Mouse (Mus musculus) left cerebral cortex, postnatal 14 days (tissue): Measurements from ENCODE around the gene Klf11. TPM values are rescaled to one million over a fixed set of nuclear protein-coding genes. Genes with fewer than 3 reads are reported as not detected.
"Not testable (repeated sequence)": the region's sequence is repeated elsewhere in the genome, so short reads cannot be mapped to it uniquely, and the experiment has no call there.

ENCODE experiments used
- DNase-seq, 2 experiments: peaks; one replicate each; pipeline ENCODE4 v3.0.0; 2021 to 2022; ENCODE audit warnings: low spot score in 2 of 2, mixed read lengths in 1 of 2
- intact Hi-C: fragments of 180-260 bp; cut with DNase I; formaldehyde crosslinking; loops from one replicate; pipeline ENCODE4 v1.15.1; 2025
- total RNA-seq, 2 experiments: library from RNA; stranded (reverse); gene quantifications; 2 replicates each; pipeline ENCODE4 v1.2.3; 2021

The Klf11 gene
- total RNA-seq, 2 experiments from 2014 or later: 5.3 to 6.7 TPM

DNA sequence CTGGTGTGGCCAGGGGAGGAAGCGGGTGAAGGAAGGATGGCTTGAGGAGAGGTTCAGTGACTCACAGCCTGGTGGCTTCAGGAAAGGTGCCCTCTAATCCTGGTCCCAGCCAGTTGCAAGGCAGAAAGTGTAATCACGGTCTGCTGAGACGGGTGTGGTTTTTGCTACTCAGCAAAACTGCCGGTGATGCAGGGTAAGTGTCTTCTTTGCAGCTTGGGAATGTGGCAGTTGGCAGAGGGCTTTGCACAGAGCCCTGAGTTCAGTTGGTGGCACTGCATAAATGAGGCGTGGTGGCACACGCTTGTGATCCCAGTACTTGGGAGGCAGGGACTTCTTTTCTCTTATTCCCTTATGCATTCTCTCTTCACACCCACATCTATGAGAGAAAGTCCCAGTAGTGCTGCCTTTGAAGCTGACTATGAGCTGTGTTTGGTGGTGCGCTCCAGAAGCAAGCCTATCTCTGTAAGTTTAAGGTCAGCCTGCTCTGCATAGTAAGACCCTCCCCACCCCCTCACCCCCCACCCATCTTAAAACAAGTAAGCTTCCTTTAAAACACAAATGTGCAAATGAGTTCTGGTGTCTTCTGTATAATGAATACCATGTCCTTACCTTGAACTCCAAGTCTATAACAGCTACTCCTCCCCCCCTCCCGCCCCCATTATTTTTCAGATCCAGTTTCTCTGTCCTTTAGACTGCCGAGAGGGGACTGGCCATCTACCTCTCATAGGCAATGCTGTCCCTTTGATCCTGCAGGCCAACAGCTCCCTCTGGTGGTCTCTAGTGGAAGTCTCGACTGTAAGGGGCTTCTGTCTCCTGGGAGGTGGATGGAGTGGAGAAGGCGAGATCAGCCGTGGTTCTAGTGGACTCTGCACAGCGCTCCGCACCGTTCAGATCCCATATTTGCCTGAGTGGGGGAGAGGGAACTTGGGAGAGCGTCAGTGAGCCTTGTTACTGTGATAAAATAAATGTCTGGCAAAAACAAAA, 45.7 kb downstream of the Klf11 start:
- intact Hi-C loops: loop anchor here (1.0 to 2.0 kb wide), 2 partner anchors 66 to 93 kb away; no protein-coding TSS in a partner anchor

DNA sequence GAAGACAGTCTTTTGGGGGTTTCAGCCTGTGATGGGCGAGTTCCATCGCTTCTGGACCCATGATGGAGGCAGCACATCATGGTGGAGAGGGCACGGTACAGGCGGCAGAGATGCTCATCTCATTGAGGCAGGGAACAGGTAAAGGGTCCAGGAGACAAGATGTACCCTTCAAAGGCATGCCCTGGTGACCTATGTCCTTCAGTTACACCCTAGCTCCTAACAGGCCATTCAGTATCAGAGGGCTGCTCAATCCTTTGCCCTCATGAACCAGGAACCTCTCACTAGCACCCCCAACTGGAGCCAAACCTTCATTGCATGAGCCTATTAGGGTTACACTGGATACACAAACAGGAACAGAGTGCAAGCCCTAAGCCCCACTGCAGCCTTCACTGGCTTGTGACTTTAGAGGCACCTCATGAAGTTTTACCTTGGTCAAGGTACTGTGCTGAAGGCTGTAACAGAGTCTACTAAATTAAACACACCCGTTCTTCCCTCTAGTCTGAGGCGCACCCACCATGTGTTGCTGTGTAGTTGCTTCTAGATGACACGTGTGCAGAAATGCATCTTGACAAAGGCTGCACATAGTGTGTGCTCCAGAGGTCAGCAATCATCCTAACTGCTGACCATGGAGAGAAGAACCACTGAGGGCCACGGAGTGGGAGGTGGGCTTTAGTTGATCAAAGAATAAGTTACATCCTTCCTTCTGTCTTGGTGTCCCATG, 46.6 kb downstream of the Klf11 start:
- no peak for DNase-seq
- intact Hi-C loops: loop anchor here (1.0 to 2.0 kb wide), 2 partner anchors 67 to 94 kb away; no protein-coding TSS in a partner anchor

More for the DNA sequence above, 45.7 kb downstream of the Klf11 start:
- peak; percentile 88 to 92 for DNase-seq

DNA sequence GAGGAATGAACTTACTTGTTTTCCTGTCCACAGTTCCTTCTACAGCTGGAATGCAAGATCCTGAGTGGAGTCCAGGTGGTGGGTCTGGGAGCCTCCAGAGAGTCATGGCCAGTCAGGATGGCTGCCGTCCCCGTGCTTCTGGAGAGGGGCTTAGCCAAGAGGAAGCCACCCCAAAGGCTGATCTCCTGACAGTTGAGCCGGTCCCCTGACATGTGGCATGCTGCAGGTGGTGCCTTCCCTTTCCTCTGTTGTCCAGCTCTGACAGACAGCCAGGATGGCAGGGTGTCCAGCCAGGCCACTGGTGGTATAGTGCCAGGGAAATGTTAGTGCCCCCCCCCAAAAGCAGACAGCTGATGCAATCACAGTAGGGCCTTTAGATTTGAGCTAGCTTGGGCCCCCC, 47.4 kb downstream of the Klf11 start:
- DNase-seq: no peak
- intact Hi-C loops: no loop called here

DNA sequence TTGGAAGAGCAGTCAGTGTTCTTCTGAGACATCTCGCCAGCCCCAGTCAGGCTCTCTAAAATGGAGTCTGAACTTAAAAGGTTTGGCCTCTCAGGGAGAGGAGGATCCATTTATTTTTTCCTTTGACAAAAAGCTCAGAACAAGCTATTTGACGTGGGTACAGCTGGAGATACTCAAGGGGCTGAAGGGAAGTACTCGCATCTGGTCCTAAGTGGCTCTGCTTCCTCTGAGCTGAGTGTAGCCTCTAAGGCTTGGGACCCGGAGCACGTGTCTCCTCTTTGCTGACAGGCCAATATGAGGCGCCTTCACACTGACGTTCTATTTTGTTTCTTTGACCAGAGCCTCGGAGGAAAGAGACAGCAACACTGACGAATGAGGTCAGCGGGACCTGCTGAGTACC, 48.5 kb downstream of the Klf11 start:
- no peak for DNase-seq
- intact Hi-C loops: no loop called here

DNA sequence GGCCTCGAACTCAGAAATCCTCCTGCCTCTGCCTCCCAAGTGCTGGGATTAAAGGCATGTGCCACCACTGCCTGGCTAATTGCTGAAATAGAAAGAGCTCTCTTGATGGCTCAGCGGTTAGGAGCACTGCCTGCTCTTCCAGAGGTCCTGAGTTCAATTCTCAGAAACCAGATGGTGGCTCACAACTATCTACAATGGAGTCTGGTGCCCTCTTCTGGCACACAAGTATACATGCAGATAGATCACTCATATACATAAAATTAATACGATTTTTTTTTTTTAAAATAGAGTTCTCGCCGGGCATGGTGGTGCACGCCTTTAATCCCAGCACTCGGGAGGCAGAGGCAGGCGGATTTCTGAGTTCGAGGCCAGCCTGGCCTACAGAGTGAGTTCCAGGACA, 50.5 kb downstream of the Klf11 start:
- intact Hi-C loops, DNase-seq: not testable (repeated sequence)

DNA sequence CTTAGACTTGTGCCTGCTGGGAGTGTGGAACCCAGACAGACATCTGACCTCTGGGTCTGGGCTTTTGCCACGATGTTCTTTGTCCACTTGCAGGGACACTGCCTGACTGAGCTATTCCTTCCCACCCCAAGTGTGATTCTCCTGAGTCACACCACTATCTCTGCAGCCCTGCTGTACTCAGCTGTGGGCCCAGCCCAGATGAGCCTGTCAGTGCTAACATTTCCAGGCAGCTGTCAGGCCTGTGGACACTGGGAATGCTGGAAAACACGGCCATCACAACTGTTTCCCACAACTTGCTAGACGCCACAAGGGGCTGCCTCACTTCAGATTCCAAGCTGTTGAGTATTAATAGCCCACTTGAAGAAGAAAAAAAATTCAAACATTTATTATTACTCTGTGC, 51.9 kb downstream of the Klf11 start:
- intact Hi-C loops: no loop called here
- DNase-seq: no peak

DNA sequence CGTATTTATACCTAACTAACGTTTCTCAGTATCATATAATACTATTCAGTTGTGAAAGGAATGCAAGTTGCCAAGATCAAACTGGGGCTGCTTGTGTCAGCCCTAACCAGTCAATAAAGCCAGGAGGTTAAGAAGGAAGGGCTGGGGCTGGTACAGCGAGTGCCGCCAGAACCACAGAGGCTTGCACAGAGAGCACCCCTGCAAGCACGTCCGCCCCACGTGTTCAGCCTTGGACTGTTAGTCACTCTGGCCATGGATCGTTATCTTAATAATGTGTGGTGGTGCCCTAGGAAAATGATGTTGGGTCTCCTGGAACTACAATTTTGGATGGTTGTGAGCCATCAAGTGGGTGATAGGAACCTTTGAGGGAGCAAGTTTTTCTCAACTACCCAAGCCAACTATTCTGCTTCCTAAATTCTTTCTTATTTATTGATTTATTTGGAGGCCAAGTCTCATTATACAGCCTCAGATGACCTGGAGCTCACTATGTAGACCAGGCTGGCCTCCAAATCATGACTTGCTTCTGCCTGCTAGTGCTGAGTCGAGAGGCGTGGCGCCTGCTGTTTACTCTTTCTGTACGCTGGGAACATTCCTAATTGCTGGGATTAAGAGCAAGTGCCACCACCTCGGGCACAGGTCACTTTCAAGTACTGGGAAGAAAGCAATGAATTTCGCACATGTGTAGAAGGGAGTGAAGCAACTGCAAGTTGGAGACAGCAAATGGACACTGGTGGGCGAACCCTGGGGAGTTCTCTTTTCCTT, 54.6 kb downstream of the Klf11 start:
- no peak for DNase-seq
- intact Hi-C loops: no loop called here

DNA sequence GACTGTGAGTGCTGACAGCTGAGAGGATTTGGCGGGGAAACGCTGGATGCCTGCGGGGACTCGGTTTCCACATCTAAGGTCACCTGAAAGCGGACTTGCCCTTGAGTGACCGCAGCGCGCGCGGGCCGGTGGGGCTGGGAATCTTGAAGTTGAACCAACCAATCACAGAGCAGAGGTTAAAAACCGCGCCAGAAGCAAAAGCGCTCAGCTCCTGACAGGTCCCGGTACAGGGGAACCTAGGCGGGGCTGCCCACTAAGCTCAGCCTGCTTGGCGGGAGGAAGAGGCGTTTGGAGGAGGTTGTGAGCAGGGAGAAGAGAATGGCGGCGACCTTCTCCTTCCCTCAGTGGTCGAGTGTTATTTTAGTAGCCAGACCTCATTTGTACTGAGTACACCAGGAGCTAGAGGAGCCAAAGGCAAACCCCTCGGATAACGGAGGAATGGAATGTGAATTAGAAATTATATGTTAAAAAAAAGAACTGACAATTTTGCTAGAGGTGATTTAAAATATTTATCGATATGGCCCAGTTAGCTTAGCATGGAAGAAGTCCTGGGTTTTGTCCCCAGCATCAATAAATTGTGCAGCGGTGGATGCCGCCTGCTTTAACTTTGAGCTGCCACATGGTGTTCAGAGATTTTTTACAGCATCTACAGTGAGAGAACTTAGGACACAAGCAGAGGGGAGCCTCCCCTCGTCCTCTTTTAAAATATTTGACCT, 55.8 kb downstream of the Klf11 start:
- no peak for DNase-seq
- intact Hi-C loops: no loop called here

DNA sequence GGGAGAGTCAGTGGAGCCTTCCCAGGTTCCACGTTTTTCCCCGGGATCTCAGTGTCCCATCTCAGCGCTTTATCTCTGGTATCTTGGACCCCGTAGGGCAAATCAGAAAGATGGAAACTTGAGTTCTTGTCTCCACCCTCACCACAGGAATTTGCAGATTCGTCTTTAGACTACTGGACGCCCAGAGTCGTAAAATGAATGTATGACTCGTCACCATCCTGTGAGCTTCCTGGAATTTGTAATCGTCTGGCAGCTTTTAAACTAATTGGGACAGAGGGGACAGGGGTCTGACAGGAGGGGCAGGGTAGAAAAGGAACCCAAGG, 56.4 kb downstream of the Klf11 start:
- DNase-seq: no peak
- intact Hi-C loops: no loop called here

DNA sequence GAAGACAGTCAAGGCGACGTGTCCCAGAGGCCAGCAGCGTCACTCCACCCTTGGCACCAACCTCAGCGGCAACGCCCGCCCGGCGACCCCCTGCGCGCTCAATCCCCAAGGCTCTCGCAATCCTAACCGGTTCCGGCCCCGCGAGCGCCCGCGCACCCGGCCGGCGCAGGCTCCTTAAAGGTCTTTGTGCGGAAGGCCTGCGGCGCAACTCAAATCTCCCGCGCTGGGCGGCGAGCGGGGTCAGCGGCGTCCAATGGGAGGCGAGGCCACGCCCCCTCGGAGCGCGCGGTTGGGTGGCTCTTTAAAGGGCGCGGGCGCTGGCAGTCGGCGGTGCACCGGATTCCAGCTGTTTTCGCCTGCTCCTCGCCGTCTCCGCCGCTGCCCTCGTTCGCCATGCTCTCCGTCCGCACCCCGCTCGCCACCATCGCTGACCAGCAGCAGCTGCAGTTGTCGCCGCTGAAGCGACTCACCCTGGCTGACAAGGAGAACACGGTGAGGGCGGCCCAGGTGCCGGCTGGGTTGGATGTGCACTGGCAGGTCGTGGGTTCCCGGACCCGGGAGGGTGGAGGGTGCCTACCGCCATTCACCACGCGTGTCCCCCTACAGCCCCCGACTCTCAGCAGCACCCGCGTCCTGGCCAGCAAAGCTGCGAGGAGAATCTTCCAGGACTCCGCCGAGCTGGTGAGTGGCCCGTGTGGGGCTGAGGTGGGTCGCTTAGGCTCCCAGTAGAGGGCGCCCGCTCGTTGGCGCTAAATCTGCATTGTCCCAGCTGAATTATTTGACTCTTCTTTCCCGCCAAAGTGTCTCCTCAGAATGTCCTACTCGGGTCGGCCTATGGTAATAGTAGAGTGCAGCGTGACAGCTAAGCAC, 57.1 kb downstream of the Klf11 start, which contains the start of gene Rrm2:
Gene Rrm2, plus strand, starts transcription at position 288 of the 870 bp plus-strand sequence.
- intact Hi-C loops: no loop called here
- peak; percentile 89 to 94 for DNase-seq

DNA sequence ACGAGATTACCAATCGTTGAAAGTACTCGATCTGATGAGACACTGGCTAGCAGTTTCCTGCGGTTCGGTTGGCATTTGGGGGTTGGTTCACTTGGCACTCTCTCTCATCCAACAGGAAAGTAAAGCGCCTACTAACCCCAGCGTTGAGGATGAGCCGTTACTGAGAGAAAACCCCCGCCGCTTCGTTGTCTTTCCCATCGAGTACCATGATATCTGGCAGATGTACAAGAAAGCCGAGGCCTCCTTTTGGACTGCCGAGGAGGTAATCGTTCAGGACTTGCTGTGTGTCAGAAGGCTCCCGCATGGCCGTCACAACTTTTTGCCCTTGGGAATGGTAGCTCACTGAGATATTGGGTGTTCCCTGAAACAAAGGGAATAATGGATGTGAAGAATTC, 57.7 kb downstream of the Klf11 start:
- intact Hi-C loops: no loop called here
- no peak for DNase-seq

DNA sequence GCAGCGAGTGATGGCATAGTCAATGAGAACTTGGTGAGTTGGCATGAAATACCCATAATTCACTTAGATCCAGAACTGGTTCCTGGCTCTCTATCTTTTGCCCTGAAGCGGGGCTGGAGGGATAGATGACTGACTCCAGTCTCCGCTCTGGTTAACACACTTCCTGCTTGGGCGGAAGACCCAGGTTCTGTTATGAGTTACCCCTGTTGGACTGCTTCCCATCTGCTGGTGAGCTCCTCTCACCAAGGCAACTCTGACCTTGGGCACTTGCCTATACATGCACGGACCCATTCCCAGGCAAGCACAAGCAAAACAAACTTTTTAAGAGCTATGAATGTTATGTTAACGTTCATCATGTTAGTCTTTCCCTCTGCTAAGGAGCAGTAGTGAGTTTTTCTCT, 58.3 kb downstream of the Klf11 start:
- DNase-seq: no peak
- intact Hi-C loops: no loop called here

DNA sequence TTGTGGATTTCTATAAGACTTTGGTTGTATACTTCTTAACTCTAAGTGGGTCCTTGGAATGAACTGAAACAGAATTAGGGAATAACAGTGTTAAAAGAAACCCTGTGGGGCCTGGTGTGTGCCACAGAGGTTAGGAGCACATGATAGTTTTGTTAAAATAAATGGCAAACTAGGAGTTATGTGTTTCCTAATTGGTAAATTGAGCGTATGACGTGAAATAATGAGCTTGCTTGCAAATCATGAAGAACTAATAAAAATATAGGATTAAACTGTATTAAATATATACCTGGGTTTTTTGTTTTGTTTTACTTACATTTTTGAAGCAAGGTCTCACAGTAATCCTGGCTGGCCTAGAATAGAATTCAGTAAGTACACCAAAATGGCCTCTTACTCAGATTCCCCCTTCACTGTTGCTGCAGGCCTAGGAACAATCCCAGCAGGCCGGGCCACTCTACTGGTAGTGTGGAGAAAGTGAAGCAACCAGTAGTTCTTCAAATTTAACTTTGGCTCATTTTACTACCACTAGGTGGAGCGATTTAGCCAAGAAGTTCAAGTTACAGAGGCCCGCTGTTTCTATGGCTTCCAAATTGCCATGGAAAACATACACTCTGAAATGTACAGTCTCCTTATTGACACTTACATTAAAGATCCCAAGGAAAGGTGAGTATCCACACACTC, 58.9 kb downstream of the Klf11 start:
- intact Hi-C loops: loop anchor here (2.0 to 10.0 kb wide), 2 partner anchors 243 to 1585 kb away; no protein-coding TSS in a partner anchor
- peak; percentile 67 to 90 for DNase-seq

DNA sequence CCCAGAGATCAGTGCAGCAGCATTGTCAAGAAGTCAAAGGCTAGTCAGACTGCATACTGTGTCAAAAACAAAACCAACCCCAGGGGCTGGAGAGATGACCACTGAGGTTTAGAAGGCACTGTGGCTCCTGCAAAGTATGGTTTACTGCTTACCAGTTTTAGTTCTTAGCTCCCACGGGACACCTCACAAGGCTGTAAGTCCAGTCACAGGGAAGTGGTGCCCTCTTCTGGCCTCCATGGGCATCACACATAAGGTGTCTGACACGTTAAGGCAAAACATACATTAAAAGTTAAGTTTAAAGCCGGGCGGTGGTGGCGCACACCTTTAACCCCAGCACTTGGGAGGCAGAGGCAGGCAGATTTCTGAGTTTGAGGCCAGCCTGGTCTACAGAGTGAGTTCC, 59.6 kb downstream of the Klf11 start:
- intact Hi-C loops: loop anchor here (2.0 to 10.0 kb wide), 2 partner anchors 242 to 1584 kb away; no protein-coding TSS in a partner anchor
- no peak for DNase-seq
